In genomic region chr12:86801148-86802004, GRCm38 (mm10) we compare ENCODE assay signal across 8 mouse cellular contexts.
A peak's percentile ranks its signal among the peaks of the same experiment; 100 is the strongest.
DNase-seq lines count a peak whose midpoint lies in the region; ATAC-seq and TF ChIP-seq lines count a peak whose summit lies in the region.

No protein-coding gene starts in this region.

- peak; percentile 99 to 100 for DNase-seq in adrenal gland, adult (ENCODE audit: inconsistent age in 2 of 2, low spot score in 1 of 2)
- peak; percentile 93 for DNase-seq in embryo, embryonic 10.5 days (ENCODE audit: low spot score)
- peak; percentile 99 for DNase-seq in gastrocnemius, adult 8-10 months (ENCODE audit: low spot score in 2 of 2)
- DNase-seq in hindbrain, postnatal 0 days (ENCODE audit: low spot score) = peak; percentile 93
- peak; percentile 90 to 94 for DNase-seq in left cerebral cortex, adult 18-20 months (ENCODE audit: low spot score in 2 of 2)
- DNase-seq in lung, postnatal 25 days (ENCODE audit: low spot score) = peak; percentile 95
- peak; percentile 92 for DNase-seq in retina, postnatal 1 day
- DNase-seq in urinary bladder, postnatal 4 days (ENCODE audit: low spot score in 2 of 2) = peak; percentile 95 to 98

- 1% methylated on average over 23 of the region's 23 CpGs for WGBS in hindbrain, postnatal 0 days

- H3K27me3 ChIP-seq in hindbrain, postnatal 0 days (ENCODE audit: insufficient read depth, low read length) = no peaks in the 10 kb centered on the region

- H3K4me3 ChIP-seq in hindbrain, postnatal 0 days (ENCODE audit: low read length) = no peak overlapping the region

- H3K4me1 ChIP-seq in hindbrain, postnatal 0 days (ENCODE audit: insufficient read depth, low read length) = peaks cover 62% of the 10 kb centered on the region

- TF ChIP-seq CTCF in hindbrain, postnatal 0 days (IDR thresholded peaks at IDR 0.05; ENCODE audit: low read depth) = no peak; the same call in 1 of the 2 replicates

- no peaks in the 10 kb centered on the region for H3K9me3 ChIP-seq in hindbrain, postnatal 0 days (ENCODE audit: low read length)

- H3K9ac ChIP-seq in hindbrain, postnatal 0 days (replicated peaks; ENCODE audit: low read length) = peak overlapping the region; percentile 28; the same call in 1 of the 2 replicates

- peak overlapping the region; percentile 94 for H3K27ac ChIP-seq in hindbrain, postnatal 0 days

- peak; percentile 91 for ATAC-seq in hindbrain, postnatal 0 days

- no peaks in the 10 kb centered on the region for H3K36me3 ChIP-seq in hindbrain, postnatal 0 days (ENCODE audit: insufficient read depth, low read length)

- peak overlapping the region; percentile 40 for H3K4me2 ChIP-seq in hindbrain, postnatal 0 days (ENCODE audit: low read depth, low read length)
